Mouse (Mus musculus) gonadal fat pad, adult 2 months (tissue): ENCODE results near the gene Ipmk. TPM values are rescaled to one million over a fixed set of nuclear protein-coding genes. Genes with fewer than 3 reads are reported as not detected.

Experiments
- polyA plus RNA-seq: library from polyadenylated mRNA; depleted of rRNA; stranded (reverse); fragments of >200 nt; gene quantifications from 2 replicates; pipeline ENCODE4 v1.2.3, GENCODE M21; 2012; rRNA removed

Ipmk gene
- polyA plus RNA-seq, 1 experiment, result 10.3 TPM

Other genes with a start within 250 kb of the Ipmk start
- 19.9 and 23.6 TPM in 2 replicates for gene Bicc1, start 188.1 kb upstream of the Ipmk start, polyA plus RNA-seq
- gene Tfam, start 109.5 kb upstream of the Ipmk start, polyA plus RNA-seq, result 5.4 and 6.6 TPM in 2 replicates
- 21.5 and 22.6 TPM in 2 replicates for gene Ube2d1, start 62.5 kb upstream of the Ipmk start, polyA plus RNA-seq
- gene Cisd1, start 2.8 kb upstream of the Ipmk start, polyA plus RNA-seq, result 62.2 and 76.4 TPM in 2 replicates